Mouse (Mus musculus) hindbrain, embryonic 15.5 days (tissue): ENCODE measurements around the gene Araf. TPM values are rescaled to one million over a fixed set of nuclear protein-coding genes. Genes with fewer than 3 reads are reported as not detected.

Source experiments
- ATAC-seq: fragments of 200-750 bp; cut with Nextera tagmentation; 2 replicates; pipeline ENCODE4 v1.8.0; 2017; ENCODE audit warnings: low read depth, moderate number of reproducible peaks, moderate TSS enrichment; ENCODE audit not compliant: low FRiP score
- H3K27ac ChIP-seq: fragments of 300-500 bp; sonication (generic); replicated peaks from 2 replicates; pipeline ENCODE4 v1.5.1; 2015; ENCODE audit warnings: mild to moderate bottlenecking, inconsistent platforms
- H3K27me3 ChIP-seq: fragments of 300-500 bp; sonication (generic); 2 replicates; pipeline ENCODE4 v1.6.1; 2015; ENCODE audit warnings: control low read depth, inconsistent platforms
- H3K36me3 ChIP-seq: fragments of 300-500 bp; sonication (generic); 2 replicates; pipeline ENCODE4 v1.6.1; 2015; ENCODE audit warnings: control low read depth, inconsistent platforms
- H3K4me1 ChIP-seq: fragments of 300-500 bp; sonication (generic); replicated peaks from 2 replicates; pipeline ENCODE4 v1.6.1; 2015; ENCODE audit warnings: control low read depth, inconsistent platforms
- H3K4me2 ChIP-seq: fragments of 300-500 bp; sonication (generic); 2 replicates; pipeline ENCODE4 v1.6.1; 2015; ENCODE audit warnings: moderate library complexity, mild to moderate bottlenecking, inconsistent platforms
- H3K4me3 ChIP-seq: fragments of 300-500 bp; sonication (generic); 2 replicates; pipeline ENCODE4 v1.5.1; 2015; ENCODE audit warnings: mild to moderate bottlenecking, inconsistent platforms
- H3K9ac ChIP-seq: fragments of 300-500 bp; sonication (generic); 2 replicates; pipeline ENCODE4 v1.6.1; 2015; ENCODE audit warnings: inconsistent platforms
- H3K9me3 ChIP-seq: fragments of 300-500 bp; sonication (generic); 2 replicates; pipeline ENCODE4 v1.6.1; 2016; ENCODE audit warnings: control low read depth, inconsistent platforms
- WGBS: fragments of 180-500 bp; shearing (Covaris S2); methylation state at CpG from one replicate; pipeline ENCODE4 v1.1.7; 2015; 5-methylcytosine and 5-hydroxymethylcytosine counted together
- polyA plus RNA-seq: library from polyadenylated mRNA; unstranded; fragments of >200 nt; fragmentation: Nextera tagmentation; extraction: Ambion mirVana; gene quantifications from 2 replicates; pipeline ENCODE4 v1.2.1, GENCODE M21; 2015

The Araf gene
- 348 and 366 TPM in 2 replicates for polyA plus RNA-seq

DNA sequence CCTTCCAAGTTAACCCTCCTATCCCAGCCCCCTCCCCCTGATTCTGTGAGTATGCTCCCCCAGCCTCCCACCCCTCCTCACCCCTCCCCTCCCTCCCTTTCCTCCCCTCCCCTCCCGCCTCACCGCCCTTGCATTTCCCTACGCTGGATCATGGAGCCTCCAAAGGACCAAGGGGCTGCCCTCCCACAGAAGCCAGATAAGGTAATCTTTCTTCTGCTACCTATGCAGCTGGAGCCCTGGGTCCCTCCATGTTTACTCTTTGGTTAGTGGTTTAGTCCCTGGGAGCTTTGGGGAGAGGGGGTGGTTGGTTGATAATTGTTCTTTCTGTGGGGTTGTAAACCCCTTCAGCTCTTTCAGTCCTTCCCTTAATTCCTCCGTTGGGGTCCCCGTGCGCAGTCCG, at the start of gene Araf:
Gene Araf, plus strand, starts transcription at position 134 of the 400 bp plus-strand sequence.
- Histone ChIP-seq H3K4me3 (peak within 1 kb of the TSS; percentile 41), H3K36me3 (no peaks in the 10 kb centered on the region), H3K4me2 (peak within 1 kb of the TSS; percentile 54), H3K27ac (peak within 1 kb of the TSS; percentile 91), H3K9ac (peak within 1 kb of the TSS; percentile 56), H3K27me3 (no peaks in the 10 kb centered on the region), H3K4me1 (no peaks in the 10 kb centered on the region), H3K9me3 (no peaks in the 10 kb centered on the region)
- WGBS: 27% methylated on average over 4 of the region's 7 CpGs
- ATAC-seq: peak; percentile 57

DNA sequence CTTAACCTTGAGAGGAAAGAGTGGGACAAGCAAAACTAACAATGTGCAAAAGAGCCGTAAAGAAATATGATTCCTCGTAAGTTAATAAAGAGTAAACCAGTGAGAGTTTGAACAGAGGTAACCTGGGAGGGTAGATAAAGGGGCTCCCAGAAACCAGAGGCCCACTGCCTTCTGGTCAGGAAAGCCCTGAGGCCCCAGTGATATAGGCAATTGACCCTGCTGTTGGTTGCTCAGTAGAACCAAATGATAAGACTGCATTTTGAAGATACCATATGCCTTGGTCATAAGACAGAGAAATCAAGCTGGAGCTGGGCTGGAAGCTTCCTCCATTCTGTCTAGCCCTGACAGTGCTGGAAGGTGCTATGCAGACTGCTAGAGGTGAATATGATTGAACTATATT, 48.8 kb upstream of the Araf start:
- no peak overlapping the region for H3K4me2 ChIP-seq
- no peaks in the 10 kb centered on the region for H3K4me1 ChIP-seq
- H3K9me3 ChIP-seq: no peaks in the 10 kb centered on the region
- no peaks in the 10 kb centered on the region for H3K36me3 ChIP-seq
- H3K27me3 ChIP-seq: no peaks in the 10 kb centered on the region
- H3K9ac ChIP-seq: no peak overlapping the region
- WGBS: 96% methylated on average over 2 of the region's 2 CpGs
- no peak overlapping the region for H3K4me3 ChIP-seq
- ATAC-seq: no peak
- no peak overlapping the region for H3K27ac ChIP-seq

DNA sequence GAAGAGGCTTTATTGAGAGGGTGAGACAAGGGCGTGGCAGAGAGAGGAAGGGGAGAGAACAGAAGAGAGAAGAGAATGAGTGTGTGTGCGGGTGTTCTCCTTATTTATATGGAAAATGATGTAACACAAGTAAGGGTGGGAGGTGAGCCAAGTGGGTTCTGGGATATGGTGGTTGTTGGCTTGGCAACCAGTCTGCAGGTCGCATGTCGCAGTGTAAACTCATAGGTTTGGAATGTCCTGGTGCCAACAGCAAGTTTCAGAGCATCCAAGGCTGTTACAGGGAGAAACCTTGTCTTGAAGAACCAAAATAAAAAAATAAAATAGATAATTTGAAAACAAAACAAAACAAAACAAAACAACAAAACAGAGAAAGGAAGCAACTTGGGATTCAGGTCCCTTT, 36.4 kb upstream of the Araf start:
- no peak overlapping the region for H3K4me2 ChIP-seq
- WGBS: 86% methylated on average over 4 of the region's 4 CpGs
- no peak overlapping the region for H3K9ac ChIP-seq
- no peaks in the 10 kb centered on the region for H3K4me1 ChIP-seq
- H3K9me3 ChIP-seq: no peaks in the 10 kb centered on the region
- no peaks in the 10 kb centered on the region for H3K27me3 ChIP-seq
- H3K4me3 ChIP-seq: no peak overlapping the region
- no peaks in the 10 kb centered on the region for H3K36me3 ChIP-seq
- H3K27ac ChIP-seq: no peak overlapping the region
- no peak for ATAC-seq

DNA sequence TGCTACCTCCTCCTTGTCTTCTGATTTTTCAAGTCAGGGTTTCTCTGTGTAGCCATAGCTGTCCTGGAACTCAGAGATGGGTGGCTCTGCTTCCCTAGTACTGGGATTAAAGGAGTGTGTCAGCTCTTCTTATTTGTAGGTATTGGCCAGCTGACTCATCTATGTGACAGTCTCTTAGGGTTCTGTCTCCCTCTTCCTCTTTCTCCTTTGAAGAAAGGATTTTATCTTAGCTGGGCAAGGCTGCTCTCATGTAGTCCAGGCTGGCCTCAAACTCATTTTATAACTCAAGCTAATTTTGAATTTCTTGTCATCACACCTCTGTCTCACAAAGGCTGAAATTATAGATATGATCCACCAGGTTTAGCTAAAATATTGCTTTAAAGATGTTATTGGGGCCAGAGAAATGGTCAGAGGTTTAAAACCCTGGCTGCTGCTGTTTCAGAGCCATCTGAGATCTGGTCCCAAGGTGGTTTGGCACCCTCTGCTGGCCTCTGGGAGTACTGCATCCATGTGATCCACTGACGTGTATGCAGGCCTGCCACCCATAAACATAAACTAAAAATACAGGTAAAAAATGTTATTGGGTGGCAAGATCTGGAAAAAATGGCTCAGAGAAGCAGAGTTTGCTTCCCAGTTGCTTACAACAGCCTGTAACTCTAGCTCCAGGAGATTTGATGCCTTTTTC, 26.8 kb upstream of the Araf start:
- Histone ChIP-seq H3K9ac (no peak overlapping the region), H3K36me3 (no peaks in the 10 kb centered on the region), H3K9me3 (no peaks in the 10 kb centered on the region), H3K4me1 (no peaks in the 10 kb centered on the region), H3K4me2 (no peak overlapping the region), H3K27me3 (no peaks in the 10 kb centered on the region), H3K27ac (no peak overlapping the region), H3K4me3 (no peak overlapping the region)
- ATAC-seq: 0 out of 2 replicates have a peak, but pooled peaks have one; percentile 77
- 0% methylated on average over 1 of the region's 1 CpGs for WGBS

DNA sequence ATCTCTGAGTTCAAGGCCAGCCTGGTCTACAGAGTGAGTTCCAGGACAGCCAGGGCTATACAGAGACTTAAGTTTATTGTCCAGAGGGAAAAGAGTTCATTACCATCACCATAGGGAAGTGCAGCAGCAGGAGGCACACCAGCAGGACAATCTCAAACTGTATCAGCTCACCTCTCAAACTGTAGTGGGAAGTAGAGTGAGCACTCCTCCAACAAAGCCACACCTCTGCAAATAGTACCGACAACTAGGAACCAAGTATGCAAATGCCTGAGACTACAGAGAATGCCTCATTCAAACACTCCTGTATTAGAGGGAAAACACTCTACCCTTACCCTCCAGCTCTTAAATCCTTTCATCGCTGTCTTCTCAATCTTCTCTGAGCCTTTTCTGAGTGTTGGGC, 25.9 kb upstream of the Araf start:
- no peak overlapping the region for H3K4me3 ChIP-seq
- no peaks in the 10 kb centered on the region for H3K36me3 ChIP-seq
- no peaks in the 10 kb centered on the region for H3K4me1 ChIP-seq
- 53% methylated on average over 2 of the region's 2 CpGs for WGBS
- no peak for ATAC-seq
- no peak overlapping the region for H3K27ac ChIP-seq
- H3K27me3 ChIP-seq: no peaks in the 10 kb centered on the region
- H3K9ac ChIP-seq: no peak overlapping the region
- no peak overlapping the region for H3K4me2 ChIP-seq
- no peaks in the 10 kb centered on the region for H3K9me3 ChIP-seq

DNA sequence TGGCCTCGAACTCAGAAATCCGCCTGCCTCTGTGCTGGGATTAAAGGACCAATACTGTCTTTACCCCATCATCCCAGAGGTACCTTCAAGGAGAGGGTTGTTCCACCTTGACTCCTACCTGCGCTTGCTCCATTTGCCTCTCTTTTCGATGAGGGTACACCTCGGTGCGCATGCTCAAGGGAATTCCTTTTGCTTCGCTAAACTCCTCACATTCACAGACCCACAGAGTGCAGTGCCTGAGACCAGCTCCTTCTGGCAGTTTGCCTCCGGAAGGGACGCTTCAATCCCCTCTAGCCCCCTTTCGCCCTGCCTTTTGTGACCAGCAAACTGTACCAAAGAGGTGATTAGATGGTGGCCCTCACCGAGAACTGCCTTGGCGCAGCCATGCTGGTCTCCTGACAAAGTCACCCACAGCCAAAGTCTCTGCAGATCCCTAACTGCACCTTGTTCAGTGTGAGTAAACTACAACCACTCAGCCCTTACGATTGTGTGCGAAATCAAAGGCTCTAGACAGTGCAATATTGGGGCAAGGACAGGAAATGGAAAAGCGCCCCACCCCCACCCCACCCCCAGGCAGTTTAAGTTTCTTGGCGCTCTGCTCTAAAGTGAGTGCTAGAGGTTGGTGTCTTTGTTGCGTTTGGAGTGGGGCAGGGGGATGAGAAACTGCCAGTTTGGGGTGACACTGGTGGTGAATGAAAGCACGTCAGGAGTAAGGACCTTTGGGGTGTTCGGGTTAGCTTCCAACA, 22.2 kb upstream of the Araf start:
- H3K27ac ChIP-seq: no peak overlapping the region
- H3K27me3 ChIP-seq: no peaks in the 10 kb centered on the region
- H3K36me3 ChIP-seq: no peaks in the 10 kb centered on the region
- H3K9me3 ChIP-seq: no peaks in the 10 kb centered on the region
- no peak for ATAC-seq
- H3K4me2 ChIP-seq: no peak overlapping the region
- H3K4me1 ChIP-seq: no peaks in the 10 kb centered on the region
- H3K4me3 ChIP-seq: no peak overlapping the region
- no peak overlapping the region for H3K9ac ChIP-seq
- 61% methylated on average over 19 of the region's 19 CpGs for WGBS

DNA sequence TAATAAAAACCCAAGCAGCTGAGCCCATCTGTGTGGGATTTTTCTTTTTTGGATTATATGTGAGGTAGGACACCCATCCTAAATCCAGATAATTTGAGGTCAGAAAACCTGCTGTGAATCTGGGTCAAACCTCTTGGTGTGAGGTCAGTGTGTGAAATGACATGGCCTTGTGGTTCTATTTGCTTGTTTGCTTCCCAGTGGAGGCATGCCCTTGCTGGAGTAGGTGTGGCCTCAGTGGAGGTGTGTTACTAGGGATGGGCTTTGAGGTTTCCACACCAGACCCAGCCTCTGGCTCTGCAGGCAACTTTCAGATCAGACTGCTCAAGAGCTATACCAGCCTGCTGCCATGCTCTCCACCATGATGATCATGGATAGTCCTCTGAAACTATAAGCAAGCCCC, 20.0 kb upstream of the Araf start:
- H3K27ac ChIP-seq: no peak overlapping the region
- H3K27me3 ChIP-seq: no peaks in the 10 kb centered on the region
- no peak overlapping the region for H3K4me2 ChIP-seq
- H3K4me3 ChIP-seq: no peak overlapping the region
- no peaks in the 10 kb centered on the region for H3K36me3 ChIP-seq
- H3K4me1 ChIP-seq: no peaks in the 10 kb centered on the region
- H3K9me3 ChIP-seq: no peaks in the 10 kb centered on the region
- no peak overlapping the region for H3K9ac ChIP-seq
- no peak for ATAC-seq

DNA sequence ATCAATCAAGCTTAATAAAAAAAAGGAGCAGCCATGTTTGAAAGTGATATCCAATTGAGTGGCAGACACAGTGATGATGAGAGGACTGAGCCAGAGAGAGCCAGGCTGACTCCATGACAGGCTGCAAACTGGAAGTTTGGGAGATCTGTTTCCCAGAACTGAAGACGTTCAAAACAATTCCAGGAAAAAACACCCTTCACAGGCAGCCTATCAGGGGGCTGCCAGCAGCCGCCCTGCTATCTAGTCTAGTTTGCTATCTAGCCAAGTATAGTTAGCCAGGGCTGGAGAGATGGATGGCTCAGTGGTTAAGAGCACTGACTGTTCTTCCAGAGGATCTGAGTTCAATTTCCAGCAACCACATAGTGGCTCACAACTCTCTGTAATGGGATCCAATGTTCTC, 10.3 kb upstream of the Araf start:
- H3K4me1 ChIP-seq: no peaks in the 10 kb centered on the region
- no peaks in the 10 kb centered on the region for H3K9me3 ChIP-seq
- no peak overlapping the region for H3K4me3 ChIP-seq
- no peak overlapping the region for H3K4me2 ChIP-seq
- H3K27ac ChIP-seq: no peak overlapping the region
- no peaks in the 10 kb centered on the region for H3K27me3 ChIP-seq
- no peaks in the 10 kb centered on the region for H3K36me3 ChIP-seq
- ATAC-seq: no peak
- 87% methylated on average over 2 of the region's 2 CpGs for WGBS
- H3K9ac ChIP-seq: no peak overlapping the region

DNA sequence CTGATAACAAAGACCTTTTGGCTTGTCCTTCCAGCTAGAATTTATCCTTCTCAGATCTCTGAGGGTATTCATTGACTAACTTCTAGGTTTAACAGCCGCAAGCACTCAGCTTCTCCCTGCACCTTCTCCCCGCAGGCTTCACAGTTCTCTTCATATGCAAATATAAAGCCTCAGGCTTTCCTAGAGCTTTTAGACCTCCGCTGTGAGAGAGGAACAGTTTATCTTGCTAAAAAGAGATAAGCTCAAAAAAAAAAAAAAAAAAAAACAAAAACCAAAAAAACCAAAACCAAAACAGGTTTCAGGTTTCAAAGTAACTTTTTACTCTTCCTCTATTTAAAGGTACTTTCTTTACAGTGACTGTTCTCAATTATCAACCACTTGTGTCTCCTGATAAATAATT, 5.2 kb upstream of the Araf start:
- H3K9me3 ChIP-seq: no peaks in the 10 kb centered on the region
- no peaks in the 10 kb centered on the region for H3K36me3 ChIP-seq
- H3K27me3 ChIP-seq: no peaks in the 10 kb centered on the region
- 26% methylated on average over 3 of the region's 3 CpGs for WGBS
- H3K4me1 ChIP-seq: no peaks in the 10 kb centered on the region
- H3K9ac ChIP-seq: no peak overlapping the region
- H3K4me2 ChIP-seq: no peak overlapping the region
- H3K27ac ChIP-seq: no peak overlapping the region
- no peak overlapping the region for H3K4me3 ChIP-seq
- no peak for ATAC-seq

DNA sequence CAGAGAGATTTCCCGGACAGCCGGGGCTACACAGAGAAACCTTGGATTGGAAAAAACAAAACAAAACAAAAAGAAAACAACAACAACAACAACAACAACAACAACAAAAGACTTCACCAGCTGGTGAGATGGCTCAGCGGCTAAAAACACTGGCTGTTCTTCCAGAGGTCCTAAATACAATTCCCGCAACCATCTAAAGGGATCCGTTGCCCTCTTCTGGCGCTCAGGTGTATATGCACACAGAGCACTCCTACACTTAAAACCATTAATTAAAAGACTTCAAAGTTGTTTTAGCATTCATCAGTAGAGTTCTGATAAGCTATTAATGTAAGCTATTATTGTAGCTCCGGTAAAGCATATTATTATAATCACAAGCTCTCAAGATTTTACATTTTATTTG, 4.4 kb upstream of the Araf start:
- Histone ChIP-seq H3K4me3 (no peak overlapping the region), H3K4me2 (no peak overlapping the region), H3K36me3 (no peaks in the 10 kb centered on the region), H3K9me3 (no peaks in the 10 kb centered on the region), H3K27me3 (no peaks in the 10 kb centered on the region), H3K27ac (no peak overlapping the region), H3K9ac (no peak overlapping the region), H3K4me1 (no peaks in the 10 kb centered on the region)
- no peak for ATAC-seq
- 59% methylated on average over 7 of the region's 7 CpGs for WGBS

DNA sequence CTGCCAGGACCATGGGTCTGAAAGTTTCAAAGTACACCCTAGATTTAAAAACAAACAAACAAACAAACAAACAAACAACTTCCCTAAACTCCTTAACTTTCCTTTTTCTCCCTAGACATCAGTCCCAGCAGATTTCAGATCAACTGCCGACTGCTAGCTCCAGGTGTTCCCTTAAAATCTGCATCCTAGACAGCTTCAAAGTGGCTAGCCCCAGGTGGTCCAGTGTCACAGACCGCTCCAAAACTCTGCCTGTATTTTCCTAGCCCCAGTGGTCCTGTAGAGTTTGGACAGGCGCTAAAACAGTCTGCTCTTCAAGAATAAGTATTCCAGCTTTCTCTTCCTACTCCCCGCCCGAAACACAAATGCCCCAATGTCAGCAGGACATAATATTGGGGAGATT, 3.4 kb upstream of the Araf start:
- no peak overlapping the region for H3K4me3 ChIP-seq
- no peaks in the 10 kb centered on the region for H3K36me3 ChIP-seq
- H3K9ac ChIP-seq: no peak overlapping the region
- no peak overlapping the region for H3K27ac ChIP-seq
- 28% methylated on average over 5 of the region's 5 CpGs for WGBS
- no peaks in the 10 kb centered on the region for H3K4me1 ChIP-seq
- H3K27me3 ChIP-seq: no peaks in the 10 kb centered on the region
- no peak for ATAC-seq
- H3K9me3 ChIP-seq: no peaks in the 10 kb centered on the region
- H3K4me2 ChIP-seq: no peak overlapping the region

DNA sequence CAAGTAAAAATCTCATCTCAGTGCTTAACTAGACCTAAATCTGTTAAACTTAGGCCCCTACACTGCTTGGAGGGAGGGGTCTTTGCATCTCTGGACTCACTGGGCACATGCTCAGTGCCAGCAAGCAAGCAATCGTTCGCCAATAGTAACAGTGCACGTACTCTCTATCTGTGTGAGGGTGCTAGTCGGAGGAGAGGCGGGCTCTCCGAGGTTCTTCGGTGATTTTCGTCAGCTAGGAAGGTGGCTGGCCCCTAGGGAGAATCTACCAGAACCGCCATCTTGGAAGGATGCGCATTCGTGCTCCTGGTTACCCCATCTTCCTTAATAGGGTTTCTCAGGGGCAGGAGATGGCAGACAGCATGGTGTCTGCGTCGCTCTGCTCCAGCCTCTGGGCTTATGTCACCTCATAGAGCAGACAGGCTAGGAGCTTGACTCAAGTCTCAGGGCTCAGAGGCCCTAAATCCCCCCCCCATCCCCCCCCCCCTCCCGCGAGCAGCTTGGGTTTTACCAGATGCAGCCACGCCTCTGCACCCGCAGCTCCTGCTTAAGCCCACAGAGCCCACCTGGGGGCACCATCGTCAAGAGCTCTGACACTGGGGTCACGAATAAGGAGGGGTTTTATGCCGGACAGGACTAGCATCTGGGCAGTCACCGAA, 655 bp downstream of the Araf start:
- WGBS: 18% methylated on average over 18 of the region's 21 CpGs
- peak; percentile 99 for ATAC-seq
- H3K27ac ChIP-seq: peak overlapping the region; percentile 91
- H3K27me3 ChIP-seq: no peaks in the 10 kb centered on the region
- no peaks in the 10 kb centered on the region for H3K9me3 ChIP-seq
- no peaks in the 10 kb centered on the region for H3K4me1 ChIP-seq
- no peaks in the 10 kb centered on the region for H3K36me3 ChIP-seq
- peak overlapping the region; percentile 41 for H3K4me3 ChIP-seq
- peak overlapping the region; percentile 54 for H3K4me2 ChIP-seq
- H3K9ac ChIP-seq: peak overlapping the region; percentile 56
